Mouse (Mus musculus) retina, postnatal 1 day (tissue): ENCODE data around the gene Gm42688.

Experiments
- DNase-seq: peaks from one replicate; pipeline ENCODE4 v3.0.0-alpha.2; 2012

Gene Gm42688

DNA sequence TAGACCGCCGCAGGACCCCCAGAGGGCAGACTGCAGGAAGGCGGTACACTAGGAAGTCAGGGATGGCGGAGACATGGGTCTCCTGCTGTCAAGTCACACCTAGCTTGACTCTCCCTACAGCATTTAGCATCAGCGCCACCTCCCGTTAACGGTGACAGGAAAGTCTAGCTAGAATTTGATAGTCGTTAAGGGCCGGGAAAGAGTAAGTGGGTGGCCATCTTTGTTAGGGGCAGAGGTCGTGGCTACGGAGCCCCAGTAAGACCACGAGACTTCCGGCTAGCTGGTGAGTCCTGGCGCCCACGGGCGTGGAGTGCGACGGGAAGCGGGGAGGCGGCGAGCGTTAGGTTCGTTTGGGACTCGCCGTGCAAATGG, at the start of gene Gm42688, which contains the start of gene Ccdc142:
Gene Gm42688, plus strand, starts transcription at position 302 of the 372 bp plus-strand sequence.
Gene Ccdc142, plus strand, starts transcription at position 286 of the 372 bp plus-strand sequence.
- peak; percentile 95 for DNase-seq

DNA sequence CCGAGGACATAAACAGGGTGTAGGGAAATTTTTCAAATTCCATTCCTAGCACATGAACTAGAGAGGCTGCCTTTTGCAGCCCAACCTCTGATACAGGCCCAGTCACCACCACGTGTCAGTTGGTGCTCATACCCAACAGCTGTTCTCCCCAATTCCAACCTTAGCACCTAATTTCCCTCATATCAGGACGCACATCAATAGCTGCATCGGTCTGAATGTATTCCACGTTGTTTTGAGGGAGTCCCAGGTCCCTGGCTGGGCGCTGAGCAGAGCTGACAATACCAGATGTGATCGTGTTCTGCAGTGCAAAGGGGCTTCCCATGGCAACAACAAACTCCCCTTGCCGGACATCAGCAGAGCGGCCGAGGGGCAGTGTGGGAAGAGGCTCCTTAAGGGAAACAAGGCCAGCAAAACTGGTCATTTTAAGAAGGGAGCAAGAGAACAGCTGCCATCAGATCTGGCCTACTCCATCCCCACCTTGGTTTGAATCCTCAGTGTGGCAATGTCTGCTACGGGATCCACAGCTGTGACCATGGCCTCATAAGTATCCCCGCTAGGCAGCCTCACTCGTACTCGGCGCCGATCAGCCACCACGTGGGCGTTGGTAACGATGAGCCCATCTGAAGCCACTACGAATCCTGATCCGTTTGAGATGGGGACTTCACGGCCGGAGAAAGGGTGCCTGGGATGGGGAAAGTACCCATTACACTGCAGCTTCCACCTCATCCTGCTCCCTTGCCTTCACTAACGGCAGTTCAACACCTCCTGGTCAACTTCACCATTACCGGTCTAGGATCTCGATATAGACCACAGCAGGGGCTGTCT, 48.1 kb upstream of the Gm42688 start:
- peak; percentile 54 for DNase-seq

DNA sequence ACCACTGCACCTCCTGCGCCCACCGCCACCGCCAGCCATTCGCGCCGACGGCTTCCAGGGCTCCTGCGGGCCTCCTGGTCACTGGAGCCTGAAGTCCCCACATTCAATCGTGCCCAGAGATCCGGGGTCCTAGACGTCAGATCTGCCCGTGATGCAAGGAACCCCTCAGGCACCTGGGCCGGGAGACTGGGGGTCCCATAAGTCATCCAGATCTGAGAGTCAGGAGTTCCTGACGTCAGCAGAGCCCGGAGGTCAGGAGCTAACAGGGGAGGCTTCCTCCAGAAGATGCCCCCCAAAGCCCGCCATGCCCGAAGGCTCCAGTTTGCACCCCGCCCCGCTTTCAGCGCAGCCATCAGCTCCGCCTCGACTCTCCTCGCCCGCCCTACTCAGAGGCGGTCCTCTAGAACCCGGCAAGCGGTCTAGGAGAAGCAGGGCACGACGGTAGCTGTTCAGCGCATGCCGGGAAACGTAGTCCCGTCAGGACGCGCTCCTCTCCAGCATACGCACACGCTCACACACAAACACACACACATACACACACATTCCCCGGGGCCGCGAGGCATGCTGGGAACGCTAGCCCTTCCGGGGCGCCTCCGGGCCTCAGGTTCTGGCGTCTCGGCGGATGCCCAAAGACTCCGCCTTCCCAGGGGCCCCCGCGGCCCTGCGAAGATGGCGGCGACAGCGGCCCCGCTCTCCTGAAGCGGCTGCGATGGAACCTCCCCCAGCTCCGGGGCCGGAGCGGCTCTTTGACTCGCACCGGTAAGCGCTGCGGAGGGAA, 47.2 kb upstream of the Gm42688 start, which contains the start of gene Aup1:
Gene Aup1, plus strand, starts transcription at position 448 of the 778 bp plus-strand sequence.
- peak; percentile 100 for DNase-seq

DNA sequence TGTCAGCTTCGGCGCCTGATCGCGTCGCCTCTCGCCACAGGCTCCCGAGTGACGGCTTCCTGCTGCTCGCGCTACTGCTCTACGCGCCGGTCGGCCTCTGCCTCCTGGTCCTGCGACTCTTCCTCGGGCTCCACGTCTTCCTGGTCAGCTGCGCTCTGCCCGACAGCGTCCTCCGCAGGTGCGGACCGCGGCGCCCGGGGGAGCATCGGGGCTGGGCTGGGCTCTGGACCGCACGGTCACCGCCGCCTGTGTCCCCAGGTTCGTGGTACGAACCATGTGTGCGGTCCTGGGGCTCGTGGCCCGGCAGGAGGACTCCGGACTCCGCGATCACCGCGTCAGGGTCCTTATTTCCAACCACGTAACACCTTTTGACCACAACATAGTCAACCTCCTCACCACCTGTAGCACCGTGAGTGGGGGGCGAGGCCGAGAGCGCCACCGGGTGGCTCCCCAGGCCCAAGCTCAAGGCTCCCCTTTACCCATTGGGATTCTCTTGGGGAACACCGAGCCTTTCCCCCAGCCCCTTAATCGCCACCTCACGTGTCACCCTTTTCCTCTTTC, 46.5 kb upstream of the Gm42688 start, which contains the start of gene Htra2:
Gene Htra2, minus strand, starts transcription at position 403 of the 561 bp plus-strand sequence.
- DNase-seq = no peak

DNA sequence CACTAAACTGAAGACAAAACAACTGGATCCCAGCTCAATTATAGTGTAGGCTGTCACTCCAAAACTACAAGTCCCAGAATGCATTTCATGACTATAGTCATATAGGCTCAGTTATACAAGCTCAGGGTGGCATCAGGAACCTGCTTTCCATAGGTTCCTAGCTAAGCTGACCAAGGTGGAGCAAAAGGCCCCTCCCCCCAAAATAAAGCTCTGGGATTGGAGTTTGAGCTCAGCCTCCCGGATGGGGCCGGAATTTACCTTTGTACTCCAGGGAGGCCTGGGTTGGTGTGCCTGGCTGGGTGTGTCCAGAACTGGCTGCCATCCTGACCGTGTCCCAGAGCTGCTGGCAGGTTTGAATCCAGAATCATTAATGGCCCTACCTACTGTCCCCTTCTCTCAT, 43.6 kb upstream of the Gm42688 start, which contains the start of gene Dqx1:
Gene Dqx1, plus strand, starts transcription at position 55 of the 400 bp plus-strand sequence.
- no peak for DNase-seq

DNA sequence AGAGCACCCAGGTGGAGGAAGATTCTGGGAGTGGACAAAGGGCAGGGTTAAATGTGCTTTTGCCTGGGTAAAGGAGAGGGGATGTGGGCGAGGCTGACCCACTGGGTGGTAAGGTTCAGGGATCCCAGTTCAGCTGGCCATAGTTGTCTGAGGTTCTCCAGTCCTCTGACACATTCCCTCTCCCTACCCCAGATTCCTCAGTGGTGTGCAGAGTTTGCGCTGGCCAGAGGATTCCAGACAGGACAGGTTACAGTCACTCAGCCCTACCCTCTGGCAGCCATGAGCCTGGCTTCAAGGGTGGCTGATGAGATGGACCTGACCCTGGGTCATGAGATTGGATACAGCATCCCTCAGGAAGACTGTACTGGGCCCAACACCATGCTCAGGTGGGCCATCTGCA, 42.7 kb upstream of the Gm42688 start:
- DNase-seq = no peak

DNA sequence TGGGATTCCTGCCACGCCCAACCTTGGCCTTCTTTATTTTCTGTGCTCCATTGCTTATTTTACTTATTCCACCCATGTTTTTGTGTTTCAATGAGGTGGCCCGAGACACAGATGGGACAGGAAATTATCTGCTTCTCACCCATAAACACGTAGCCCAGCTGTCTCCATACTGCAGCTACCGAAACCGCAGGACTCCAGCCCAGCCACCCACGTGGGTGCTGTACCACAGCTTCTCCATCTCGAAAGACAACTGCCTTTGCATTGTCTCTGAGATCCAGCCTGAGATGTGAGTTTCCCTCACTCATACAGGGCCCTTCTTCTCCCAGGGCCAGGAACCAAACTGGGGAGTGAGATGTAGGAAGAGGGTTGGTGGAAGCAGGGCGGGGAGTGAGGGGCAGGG, 35.4 kb upstream of the Gm42688 start:
- no peak for DNase-seq

DNA sequence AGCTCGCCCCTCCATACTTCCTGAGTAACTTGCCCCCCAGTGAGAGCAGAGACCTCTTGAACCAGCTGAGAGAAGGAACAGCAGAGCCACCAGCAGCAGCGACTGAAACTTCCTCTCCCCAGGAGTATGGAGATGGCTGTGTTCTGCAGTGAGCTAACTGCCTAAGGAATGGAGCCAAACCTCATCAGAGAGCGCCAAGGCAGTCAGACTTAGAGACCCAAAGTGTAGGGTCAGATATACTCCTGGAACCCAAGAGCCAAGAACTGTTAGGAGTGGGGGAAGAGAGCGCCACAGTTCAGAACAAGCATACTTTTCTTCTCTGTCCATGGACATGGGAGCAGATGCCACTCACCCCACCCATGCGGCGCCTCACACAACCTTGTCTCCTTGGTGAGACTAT, 35.0 kb upstream of the Gm42688 start:
- no peak for DNase-seq

DNA sequence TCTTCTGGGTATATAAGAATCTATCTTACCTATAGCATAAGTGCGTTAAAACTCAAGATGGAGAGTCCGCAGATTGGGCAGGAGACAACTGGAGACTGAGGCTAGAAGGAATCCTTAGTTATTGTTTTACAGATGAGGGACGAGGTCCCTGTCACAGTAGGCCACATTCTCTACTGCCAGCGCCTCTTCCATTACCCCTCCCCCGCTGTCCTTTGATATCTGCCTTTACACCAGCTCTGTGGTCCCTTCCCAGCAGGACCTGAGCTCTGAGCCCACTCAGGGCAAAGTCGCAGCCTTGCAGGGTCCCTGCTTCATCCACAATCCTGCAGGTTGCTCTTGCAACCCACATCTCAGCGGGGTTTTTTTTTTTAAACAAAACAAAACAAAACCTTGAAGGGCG, 33.2 kb upstream of the Gm42688 start:
- no peak for DNase-seq

DNA sequence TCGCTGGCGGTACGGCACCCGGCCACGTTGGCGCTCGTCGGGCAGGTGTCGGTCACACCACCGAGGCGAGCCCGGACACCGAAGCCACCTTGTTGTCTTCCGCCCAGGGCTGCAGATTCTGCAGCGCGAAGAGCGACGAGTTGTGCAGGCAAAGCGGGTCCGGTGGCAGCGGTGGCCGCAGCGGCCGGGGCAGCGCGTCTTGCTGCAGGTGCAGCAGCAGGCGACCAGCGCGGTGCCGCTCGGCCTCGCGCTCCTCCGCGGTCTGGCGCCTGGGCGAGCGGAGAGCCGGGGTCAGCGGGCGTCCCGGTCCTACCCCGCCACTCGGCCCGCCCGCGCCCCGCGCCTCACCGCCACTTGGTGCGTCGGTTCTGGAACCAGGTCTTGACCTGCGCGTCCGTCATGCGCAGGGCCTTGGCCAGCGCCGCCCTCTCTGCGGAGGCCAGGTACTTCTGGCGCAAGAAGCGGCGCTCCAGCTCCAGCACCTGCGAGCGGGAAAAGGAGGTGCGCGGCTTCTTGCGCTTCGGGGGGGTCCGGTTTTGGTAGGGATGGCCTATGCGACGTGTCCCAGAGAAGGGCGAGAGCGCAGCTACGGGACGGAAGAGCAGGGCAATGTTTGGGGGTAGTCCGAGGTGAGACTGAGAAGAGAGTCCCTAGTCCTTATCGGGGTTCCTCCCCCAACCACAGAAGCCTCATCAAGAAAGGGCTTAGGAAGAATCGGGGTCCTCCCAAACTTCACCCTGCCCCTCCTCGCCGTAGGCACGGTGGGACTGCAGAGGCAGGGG, 32.5 kb upstream of the Gm42688 start:
- DNase-seq = peak; percentile 24

DNA sequence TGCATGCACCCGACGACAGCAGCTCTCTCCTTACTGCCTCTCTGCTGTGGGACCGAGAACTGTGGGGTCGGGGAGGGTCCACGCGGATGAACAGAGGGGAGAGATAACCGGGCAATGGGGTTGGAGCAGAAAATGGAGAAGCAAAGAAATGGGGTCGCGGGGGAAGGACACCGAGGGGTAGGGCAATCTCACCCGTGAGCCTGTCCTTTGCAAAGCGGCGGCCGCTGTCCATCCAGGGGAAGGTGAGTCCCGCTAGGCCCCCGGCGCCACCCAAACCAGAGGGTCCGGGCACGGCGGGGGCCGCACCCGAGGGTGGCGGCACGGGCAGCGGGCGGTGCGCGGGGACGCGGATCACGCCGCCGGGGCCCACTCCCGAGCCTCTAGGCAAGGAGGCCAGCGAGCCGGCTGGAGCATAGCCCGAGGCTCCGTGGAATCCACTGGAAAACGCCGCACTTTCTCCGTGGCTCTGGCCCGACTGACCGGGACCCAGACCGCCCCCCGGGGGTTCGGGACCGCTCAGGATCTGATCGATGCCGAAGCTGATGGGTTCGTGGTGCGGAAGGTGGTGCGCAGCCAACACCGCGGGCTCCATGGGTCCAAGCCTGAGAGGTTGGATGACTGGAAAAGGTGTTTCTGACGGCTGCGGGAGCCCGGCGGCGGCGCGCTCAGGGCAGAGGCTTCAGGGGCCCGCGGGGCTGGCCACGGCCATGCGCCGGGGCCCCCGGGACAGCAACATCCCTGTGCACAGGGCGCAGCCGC, 31.8 kb upstream of the Gm42688 start:
- no peak for DNase-seq

DNA sequence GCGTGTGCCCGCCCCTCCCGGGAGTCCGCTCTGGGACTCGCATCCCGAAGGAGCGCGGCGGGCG, 31.3 kb upstream of the Gm42688 start, which contains the start of gene Tlx2:
Gene Tlx2, minus strand, starts transcription at position 47 of the 64 bp plus-strand sequence.
- no peak for DNase-seq

DNA sequence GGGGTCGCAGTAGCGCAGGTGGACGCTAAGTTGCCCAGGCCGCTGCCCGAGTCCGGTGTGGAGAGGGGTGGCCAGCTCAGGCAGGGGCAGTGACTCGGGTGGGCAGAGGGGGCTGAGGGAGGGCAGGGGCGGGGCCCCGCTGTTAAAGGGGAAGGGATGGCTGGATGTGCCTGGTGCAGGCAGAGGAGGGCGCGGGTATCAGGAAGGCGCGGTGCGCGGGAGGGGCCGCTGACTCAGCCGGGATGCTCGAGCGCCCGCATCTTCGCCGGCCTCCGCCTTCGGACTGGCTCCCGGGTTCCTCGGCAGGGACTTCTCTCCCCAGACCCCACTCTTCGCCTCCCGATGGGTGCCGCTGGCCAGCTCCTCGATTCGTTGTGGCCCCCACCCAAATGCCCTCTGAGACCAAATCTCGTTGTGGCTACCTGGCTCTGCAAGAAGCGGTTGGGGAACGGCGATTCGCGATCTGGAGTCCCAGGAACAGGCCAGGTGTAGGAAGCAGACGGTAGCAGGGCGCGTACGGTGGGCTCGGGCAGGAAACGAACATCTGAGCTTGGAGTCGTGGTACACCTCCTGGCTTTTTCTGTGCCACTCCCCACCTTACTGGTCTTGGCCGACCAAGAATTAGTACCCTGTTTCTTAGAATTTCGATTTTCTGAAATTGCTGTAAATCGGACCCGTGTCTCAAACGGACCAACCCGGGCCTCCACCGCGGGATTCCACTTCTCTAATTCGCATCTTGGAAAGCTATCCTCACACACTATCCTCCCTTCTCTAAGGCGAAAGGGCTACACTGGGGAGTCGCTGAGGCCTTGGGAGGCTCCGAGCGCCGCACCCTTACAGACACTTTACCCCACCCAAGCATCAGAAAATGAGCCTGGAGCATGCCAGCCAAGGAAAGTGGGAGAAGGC, 30.9 kb upstream of the Gm42688 start:
- peak; percentile 60 for DNase-seq

DNA sequence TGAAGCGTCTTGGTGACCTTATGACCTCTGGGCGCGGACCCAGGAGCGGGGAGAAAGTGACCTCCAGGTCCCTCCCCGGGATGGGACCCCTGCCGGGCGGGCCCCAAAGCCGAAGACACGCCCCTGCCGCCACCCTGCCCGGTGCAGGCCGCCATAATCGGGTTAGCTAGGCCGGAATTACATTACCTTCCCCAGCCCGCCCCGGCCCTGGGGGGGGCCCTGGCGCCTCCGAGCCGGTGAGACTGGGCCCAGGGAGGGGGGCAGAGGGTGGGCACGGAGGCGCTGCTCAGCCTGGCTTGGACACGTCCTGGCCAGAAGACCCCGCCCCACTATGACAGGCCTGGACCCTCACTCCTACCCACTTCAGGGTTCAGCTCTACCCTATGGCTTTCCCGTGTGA, 30.2 kb upstream of the Gm42688 start:
- DNase-seq = peak; percentile 45

DNA sequence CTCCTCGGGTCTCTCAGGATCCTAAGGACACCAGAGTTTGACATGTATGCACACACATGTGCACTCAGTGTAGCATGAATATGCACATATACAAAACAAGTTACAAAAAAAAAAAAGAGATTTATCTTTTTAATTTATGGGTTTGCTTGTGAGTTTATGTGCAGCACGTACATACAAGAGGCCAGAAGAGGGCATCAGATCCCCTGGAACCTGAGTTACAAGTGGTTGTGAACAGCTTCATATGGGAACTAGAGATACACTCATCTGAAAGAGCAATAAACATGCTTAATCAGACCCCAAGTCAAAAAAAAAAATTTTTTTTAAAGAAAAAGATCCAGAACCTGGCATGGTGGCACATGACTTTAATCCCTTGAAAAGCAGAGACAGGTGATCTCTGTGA, 26.4 kb upstream of the Gm42688 start:
- DNase-seq = no peak

DNA sequence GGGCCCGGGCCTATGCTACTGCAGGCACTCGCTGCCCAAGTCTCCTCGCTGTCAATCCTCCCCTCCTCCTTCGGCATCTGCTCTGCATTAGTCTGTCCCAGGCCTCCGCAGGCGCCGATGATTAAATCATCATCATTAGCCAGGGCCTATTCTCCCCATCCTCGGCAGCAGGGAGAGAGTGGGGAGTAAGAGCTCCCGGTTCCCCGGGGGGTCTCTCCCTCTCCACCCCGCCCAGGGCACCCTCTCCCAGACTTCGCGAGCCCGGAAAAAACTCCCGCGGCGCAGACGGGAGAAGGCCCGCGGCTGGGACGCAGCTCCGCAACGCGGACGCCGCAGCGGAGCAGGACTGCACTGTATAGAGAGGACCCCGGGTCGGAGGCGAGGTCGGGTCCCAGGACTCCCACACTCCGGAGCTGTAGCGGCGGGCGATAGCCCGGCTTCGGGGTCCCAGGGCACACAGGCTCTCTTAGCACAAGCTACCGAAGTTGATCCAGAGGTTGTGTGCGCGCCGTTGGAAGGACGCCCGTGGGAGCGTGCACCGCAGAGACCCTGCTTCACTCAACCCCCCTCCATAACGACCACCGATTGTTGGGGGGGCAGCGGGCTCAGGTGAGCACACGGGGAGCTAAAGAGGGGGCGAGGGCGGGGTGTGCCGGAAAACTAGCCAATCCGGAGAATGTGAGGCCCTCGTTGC, 23.6 kb upstream of the Gm42688 start, which contains the start of gene Pcgf1:
Gene Pcgf1, plus strand, starts transcription at position 240 of the 694 bp plus-strand sequence.
- DNase-seq = peak; percentile 62

DNA sequence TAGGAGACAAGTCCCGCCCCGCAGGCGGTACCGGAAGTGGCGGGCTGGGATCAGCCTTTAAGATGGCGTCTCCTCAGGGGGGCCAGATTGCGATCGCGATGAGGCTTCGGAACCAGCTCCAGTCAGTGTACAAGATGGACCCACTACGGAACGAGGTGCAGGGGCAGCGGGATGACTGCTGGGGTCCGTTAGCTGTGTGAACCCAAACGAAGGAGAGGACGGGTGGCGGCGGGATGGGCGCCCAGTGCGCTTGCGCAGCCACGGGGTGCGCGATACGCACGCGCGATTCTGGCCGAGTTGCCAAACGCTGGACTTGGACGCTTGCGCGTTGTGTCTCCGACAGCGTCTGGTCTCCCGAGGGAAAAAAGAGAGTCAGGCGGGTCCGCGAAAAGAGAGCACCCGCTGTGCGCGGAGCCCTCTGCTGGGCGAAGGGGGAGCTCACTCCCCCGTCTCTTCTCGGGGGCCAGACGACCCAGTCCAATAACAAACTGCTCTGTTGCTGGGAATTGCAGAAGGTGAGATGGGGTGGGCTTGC, 23.0 kb upstream of the Gm42688 start:
- peak; percentile 98 for DNase-seq

DNA sequence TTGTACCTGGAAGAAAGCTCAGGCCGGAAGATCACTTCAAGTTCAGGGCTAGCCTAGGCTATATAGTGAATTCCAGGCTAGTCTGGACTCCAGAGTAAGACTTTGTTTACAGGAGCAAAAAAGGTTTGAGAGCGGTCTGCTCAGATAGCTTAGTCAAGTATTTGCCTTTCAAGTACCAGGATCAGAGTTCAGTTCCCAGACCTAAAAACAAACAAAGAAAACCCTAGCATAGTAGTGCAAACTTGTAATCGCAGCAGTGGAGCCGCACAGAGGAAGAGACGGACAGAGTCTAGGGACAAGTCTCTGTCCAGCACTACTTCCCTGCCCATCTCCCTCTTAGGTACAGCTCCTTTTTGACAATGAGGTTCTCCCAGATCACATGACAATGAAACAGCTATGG, 21.2 kb upstream of the Gm42688 start:
- no peak for DNase-seq

DNA sequence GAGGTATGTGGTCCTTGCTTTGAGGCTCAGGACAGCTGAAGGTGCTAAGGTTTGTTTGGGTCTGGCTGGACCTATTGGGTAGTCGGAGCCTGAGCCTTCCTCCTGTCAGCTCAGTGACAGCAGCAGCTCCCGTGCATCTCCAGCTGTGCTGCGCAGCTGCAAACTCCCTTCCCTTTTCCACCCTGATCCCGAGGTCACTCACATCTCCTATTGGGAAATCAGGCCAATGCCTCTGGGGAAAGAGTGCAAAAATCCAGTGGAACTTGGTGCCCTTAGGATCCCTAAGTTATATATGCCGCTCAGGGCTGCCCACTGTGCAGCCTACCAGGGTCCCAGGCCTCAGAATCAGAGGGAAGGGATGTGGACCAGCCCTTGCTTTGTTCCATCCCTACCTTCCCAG, 17.9 kb upstream of the Gm42688 start:
- no peak for DNase-seq

DNA sequence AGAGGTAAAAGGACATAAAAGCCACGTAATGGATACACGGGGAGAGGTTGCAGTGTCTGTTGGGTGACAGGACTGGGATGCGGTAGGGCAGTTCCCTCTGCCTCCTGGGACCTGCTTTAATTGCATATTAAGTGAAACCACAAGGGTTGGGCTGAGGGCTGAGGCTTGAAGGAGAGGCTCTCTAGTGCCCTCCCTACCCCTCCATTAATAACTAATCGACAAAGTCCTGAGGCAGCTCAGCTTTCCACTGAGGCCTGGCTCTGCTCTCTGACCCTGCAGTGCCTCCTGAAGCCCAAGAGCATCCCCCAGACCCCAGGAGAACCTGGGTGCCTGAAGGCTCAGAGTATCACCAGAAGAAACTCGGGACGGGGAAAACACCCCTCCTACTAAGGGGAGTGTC, 16.9 kb upstream of the Gm42688 start:
- DNase-seq = no peak
